Mouse (Mus musculus): ENCODE results near the gene Stim2.

DNA sequence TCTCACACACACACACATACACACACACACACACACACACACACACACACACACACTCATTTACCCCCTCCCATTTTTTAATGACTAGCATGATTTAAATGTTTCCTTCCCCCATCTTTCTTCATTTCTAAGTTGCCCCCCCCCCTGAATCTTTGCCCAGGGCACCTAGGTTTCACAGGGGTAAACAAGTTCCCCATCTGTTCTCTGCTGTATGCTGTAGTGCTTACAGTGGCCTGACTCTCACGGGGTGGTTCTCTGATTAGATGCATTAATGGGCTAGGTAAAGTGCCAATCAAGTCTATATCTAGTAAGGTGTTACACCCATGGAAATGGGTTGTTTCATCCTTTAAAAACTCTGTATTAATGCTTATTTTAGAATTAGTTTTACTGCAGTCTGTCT is 103.7 kb downstream of the Stim2 start:
- TF ChIP-seq EP300 (IDR thresholded peaks at IDR 0.05; ENCODE audit: low read depth) = no peak
- TF ChIP-seq CTCF (IDR thresholded peaks at IDR 0.05; ENCODE audit: low read depth) = no peak
